Mouse (Mus musculus): ENCODE results near the gene Tprgl. TPM values are rescaled to one million over a fixed set of nuclear protein-coding genes. Genes with fewer than 3 reads are reported as not detected.

The Tprgl gene
- polyA plus RNA-seq, 1 experiment from 2014 or later = 148 TPM

- Histone ChIP-seq H3K27ac (replicated peaks; ENCODE audit: low read depth, low read length) (peak overlapping the region; percentile 81), H3K4me2 (ENCODE audit: low read depth, low read length) (no peak overlapping the region), H3K27me3 (replicated peaks; ENCODE audit: control insufficient read depth, insufficient read depth, low read length) (no peaks in the 10 kb centered on the region)
Measured at GRCm38 (mm10) chr4:154197961-154198360, 37.5 kb upstream of the Tprgl start.

GRCm38 (mm10) chr4:154188948-154189347 is 28.5 kb upstream of the Tprgl start:
- Histone ChIP-seq H3K4me2 (ENCODE audit: low read depth, low read length) (no peak overlapping the region), H3K4me1 (ENCODE audit: control insufficient read depth, insufficient read depth, low read length) (no peaks in the 10 kb centered on the region), H3K9me3 (ENCODE audit: control insufficient read depth, low read length) (no peaks in the 10 kb centered on the region), H3K9ac (ENCODE audit: low read depth, low read length) (no peak overlapping the region), H3K36me3 (ENCODE audit: control insufficient read depth, insufficient read depth, low read length) (no peaks in the 10 kb centered on the region), H3K27ac (replicated peaks; ENCODE audit: low read depth, low read length) (no peak overlapping the region), H3K4me3 (ENCODE audit: low read depth, low read length) (no peak overlapping the region), H3K27me3 (replicated peaks; ENCODE audit: control insufficient read depth, insufficient read depth, low read length) (no peaks in the 10 kb centered on the region)
- no peak for ATAC-seq (ENCODE audit: low read depth)
- DNase-seq (ENCODE audit: low spot score) = no peak
- 52% methylated on average over 7 of the region's 8 CpGs for WGBS

More at GRCm38 (mm10) chr4:154197961-154198360, 37.5 kb upstream of the Tprgl start:
- Histone ChIP-seq H3K4me3 (ENCODE audit: low read depth, low read length) (no peak overlapping the region), H3K9me3 (ENCODE audit: control insufficient read depth, low read length) (0 out of 2 replicates have a peak, but pooled peaks cover 5% of the 10 kb centered on the region), H3K9ac (ENCODE audit: low read depth, low read length) (no peak overlapping the region), H3K4me1 (ENCODE audit: control insufficient read depth, insufficient read depth, low read length) (peaks cover 12% of the 10 kb centered on the region), H3K36me3 (ENCODE audit: control insufficient read depth, insufficient read depth, low read length) (no peaks in the 10 kb centered on the region)
- ATAC-seq (ENCODE audit: low read depth) (peak; percentile 31; the same call in 1 of the 2 replicates), DNase-seq (ENCODE audit: low spot score) (no peak)
- WGBS = 44% methylated on average over 6 of the region's 6 CpGs

GRCm38 (mm10) chr4:154186002-154186537 is 25.6 kb upstream of the Tprgl start:
- WGBS = 76% methylated on average over 11 of the region's 11 CpGs
- Histone ChIP-seq H3K36me3 (ENCODE audit: control insufficient read depth, insufficient read depth, low read length) (no peaks in the 10 kb centered on the region), H3K4me1 (ENCODE audit: control insufficient read depth, insufficient read depth, low read length) (no peaks in the 10 kb centered on the region), H3K9ac (ENCODE audit: low read depth, low read length) (no peak overlapping the region), H3K9me3 (ENCODE audit: control insufficient read depth, low read length) (no peaks in the 10 kb centered on the region), H3K4me3 (ENCODE audit: low read depth, low read length) (no peak overlapping the region), H3K27ac (replicated peaks; ENCODE audit: low read depth, low read length) (no peak overlapping the region), H3K27me3 (replicated peaks; ENCODE audit: control insufficient read depth, insufficient read depth, low read length) (no peaks in the 10 kb centered on the region), H3K4me2 (ENCODE audit: low read depth, low read length) (no peak overlapping the region)
- no peak for ATAC-seq (ENCODE audit: low read depth)
- no peak for DNase-seq (ENCODE audit: low spot score)

- 78% methylated on average over 5 of the region's 5 CpGs for WGBS
Measured at GRCm38 (mm10) chr4:154185001-154185400, 24.5 kb upstream of the Tprgl start.

GRCm38 (mm10) chr4:154183566-154183965 is 23.1 kb upstream of the Tprgl start:
- H3K36me3 ChIP-seq (ENCODE audit: control insufficient read depth, insufficient read depth, low read length) = peaks cover 4% of the 10 kb centered on the region; the same call in 1 of the 2 replicates
- no peaks in the 10 kb centered on the region for H3K9me3 ChIP-seq (ENCODE audit: control insufficient read depth, low read length)
- H3K4me2 ChIP-seq (ENCODE audit: low read depth, low read length) = no peak overlapping the region
- no peak overlapping the region for H3K4me3 ChIP-seq (ENCODE audit: low read depth, low read length)
- DNase-seq (ENCODE audit: low spot score) = no peak
- no peaks in the 10 kb centered on the region for H3K4me1 ChIP-seq (ENCODE audit: control insufficient read depth, insufficient read depth, low read length)
- no peak for ATAC-seq (ENCODE audit: low read depth)
- H3K27ac ChIP-seq (replicated peaks; ENCODE audit: low read depth, low read length) = no peak overlapping the region
- H3K9ac ChIP-seq (ENCODE audit: low read depth, low read length) = no peak overlapping the region
- H3K27me3 ChIP-seq (replicated peaks; ENCODE audit: control insufficient read depth, insufficient read depth, low read length) = no peaks in the 10 kb centered on the region
- WGBS = 72% methylated on average over 5 of the region's 5 CpGs

More at GRCm38 (mm10) chr4:154185001-154185400, 24.5 kb upstream of the Tprgl start:
- Histone ChIP-seq H3K27ac (replicated peaks; ENCODE audit: low read depth, low read length) (no peak overlapping the region), H3K36me3 (ENCODE audit: control insufficient read depth, insufficient read depth, low read length) (no peaks in the 10 kb centered on the region), H3K9me3 (ENCODE audit: control insufficient read depth, low read length) (no peaks in the 10 kb centered on the region), H3K9ac (ENCODE audit: low read depth, low read length) (no peak overlapping the region), H3K4me3 (ENCODE audit: low read depth, low read length) (no peak overlapping the region), H3K4me1 (ENCODE audit: control insufficient read depth, insufficient read depth, low read length) (no peaks in the 10 kb centered on the region), H3K4me2 (ENCODE audit: low read depth, low read length) (no peak overlapping the region), H3K27me3 (replicated peaks; ENCODE audit: control insufficient read depth, insufficient read depth, low read length) (no peaks in the 10 kb centered on the region)
- DNase-seq (ENCODE audit: low spot score) (no peak), ATAC-seq (ENCODE audit: low read depth) (no peak)

DNA sequence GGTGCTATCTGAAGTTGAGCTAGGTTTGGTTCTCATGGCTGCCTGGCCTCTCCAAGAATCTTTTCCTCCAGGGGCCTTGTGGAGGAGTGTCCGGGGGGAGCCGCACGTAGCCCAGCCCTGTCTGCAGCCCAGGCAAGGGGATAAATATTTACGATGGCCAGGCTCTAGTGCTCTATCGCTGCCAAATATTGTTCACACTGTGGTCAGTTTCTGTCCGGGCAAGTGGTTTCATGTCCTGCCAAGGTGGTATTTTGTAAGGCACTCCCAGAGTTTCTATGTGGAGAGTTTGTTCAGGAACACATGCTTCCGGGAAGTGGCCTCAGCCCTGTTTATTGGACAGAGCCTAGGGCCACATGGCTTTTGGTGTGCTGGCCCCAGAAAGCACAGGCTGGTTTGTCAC is 20.5 kb upstream of the Tprgl start:
- Histone ChIP-seq H3K36me3 (ENCODE audit: control insufficient read depth, insufficient read depth, low read length) (peaks cover 7% of the 10 kb centered on the region; the same call in 1 of the 2 replicates), H3K9ac (ENCODE audit: low read depth, low read length) (no peak overlapping the region), H3K9me3 (ENCODE audit: control insufficient read depth, low read length) (no peaks in the 10 kb centered on the region), H3K4me3 (ENCODE audit: low read depth, low read length) (no peak overlapping the region), H3K4me1 (ENCODE audit: control insufficient read depth, insufficient read depth, low read length) (no peaks in the 10 kb centered on the region), H3K27ac (replicated peaks; ENCODE audit: low read depth, low read length) (no peak overlapping the region), H3K4me2 (ENCODE audit: low read depth, low read length) (no peak overlapping the region), H3K27me3 (replicated peaks; ENCODE audit: control insufficient read depth, insufficient read depth, low read length) (no peaks in the 10 kb centered on the region)
- WGBS = 83% methylated on average over 7 of the region's 7 CpGs
- ATAC-seq (ENCODE audit: low read depth) (no peak), DNase-seq (ENCODE audit: low spot score) (no peak)

DNA sequence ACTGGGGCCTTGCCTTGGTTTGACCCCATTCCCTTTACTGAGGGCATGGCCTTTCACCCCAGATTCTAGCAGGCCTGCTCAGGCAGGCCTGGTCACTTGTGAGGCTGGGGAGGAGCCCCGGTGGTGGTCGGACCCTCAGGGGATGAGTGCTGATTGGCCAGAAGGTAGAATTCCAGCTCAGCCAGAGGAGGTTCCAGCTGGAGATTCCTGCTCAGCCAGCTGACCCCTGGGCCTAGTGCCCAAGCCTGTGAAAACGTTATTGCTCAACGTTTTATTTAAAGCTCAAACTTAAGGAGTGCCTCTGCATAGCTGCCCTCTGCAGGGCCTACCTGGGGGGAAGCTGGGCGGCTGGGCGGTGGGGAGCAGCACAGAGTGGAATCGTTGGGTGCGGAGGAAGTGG is 16.8 kb upstream of the Tprgl start:
- H3K36me3 ChIP-seq (ENCODE audit: control insufficient read depth, insufficient read depth, low read length) = peaks cover 7% of the 10 kb centered on the region; the same call in 1 of the 2 replicates
- no peak for DNase-seq (ENCODE audit: low spot score)
- no peak overlapping the region for H3K9ac ChIP-seq (ENCODE audit: low read depth, low read length)
- no peak for ATAC-seq (ENCODE audit: low read depth)
- H3K4me2 ChIP-seq (ENCODE audit: low read depth, low read length) = no peak overlapping the region
- no peak overlapping the region for H3K27ac ChIP-seq (replicated peaks; ENCODE audit: low read depth, low read length)
- peaks cover 6% of the 10 kb centered on the region for H3K4me1 ChIP-seq (ENCODE audit: control insufficient read depth, insufficient read depth, low read length)
- no peaks in the 10 kb centered on the region; the same call in 1 of the 2 replicates for H3K27me3 ChIP-seq (replicated peaks; ENCODE audit: control insufficient read depth, insufficient read depth, low read length)
- H3K4me3 ChIP-seq (ENCODE audit: low read depth, low read length) = no peak overlapping the region
- H3K9me3 ChIP-seq (ENCODE audit: control insufficient read depth, low read length) = no peaks in the 10 kb centered on the region
- WGBS = 50% methylated on average over 8 of the region's 8 CpGs

GRCm38 (mm10) chr4:154171931-154172604 is 11.6 kb upstream of the Tprgl start:
- peaks cover 10% of the 10 kb centered on the region; the same call in 1 of the 2 replicates for H3K27me3 ChIP-seq (replicated peaks; ENCODE audit: control insufficient read depth, insufficient read depth, low read length)
- ATAC-seq (ENCODE audit: low read depth) (no peak), DNase-seq (ENCODE audit: low spot score) (no peak)
- H3K4me1 ChIP-seq (ENCODE audit: control insufficient read depth, insufficient read depth, low read length) = peaks cover 20% of the 10 kb centered on the region
- WGBS = 21% methylated on average over 13 of the region's 13 CpGs
- H3K9ac ChIP-seq (ENCODE audit: low read depth, low read length) = peak overlapping the region; percentile 65
- H3K27ac ChIP-seq (replicated peaks; ENCODE audit: low read depth, low read length) = no peak overlapping the region
- H3K4me2 ChIP-seq (ENCODE audit: low read depth, low read length) = peak overlapping the region; percentile 95
- peak overlapping the region; percentile 64 for H3K4me3 ChIP-seq (ENCODE audit: low read depth, low read length)
- no peaks in the 10 kb centered on the region for H3K36me3 ChIP-seq (ENCODE audit: control insufficient read depth, insufficient read depth, low read length)
- H3K9me3 ChIP-seq (ENCODE audit: control insufficient read depth, low read length) = no peaks in the 10 kb centered on the region
